Mouse (Mus musculus): ENCODE results near the gene Dnm2.
"Not testable (repeated sequence)": the region's sequence is repeated elsewhere in the genome, so short reads cannot be mapped to it uniquely, and the experiment has no call there.

Dnm2 gene

GRCm38 (mm10) chr9:21456246-21456929 lies 31.7 kb downstream of the Dnm2 start:
- no peak for DNase-seq (ENCODE audit: low spot score)

- DNase-seq (ENCODE audit: low spot score), result no peak
Measured at GRCm38 (mm10) chr9:21456930-21457634, 32.4 kb downstream of the Dnm2 start.

- DNase-seq (ENCODE audit: low spot score), result no peak
Measured at GRCm38 (mm10) chr9:21458821-21459220, 34.1 kb downstream of the Dnm2 start.

GRCm38 (mm10) chr9:21460400-21460940 lies 35.8 kb downstream of the Dnm2 start:
- no peak for DNase-seq (ENCODE audit: low spot score)

GRCm38 (mm10) chr9:21463138-21463590 lies 38.5 kb downstream of the Dnm2 start:
- peak; percentile 24 for DNase-seq (ENCODE audit: low spot score)

- DNase-seq (ENCODE audit: low spot score), result no peak
Measured at GRCm38 (mm10) chr9:21463766-21464564, 39.3 kb downstream of the Dnm2 start.

- not testable (repeated sequence) for DNase-seq (ENCODE audit: low spot score)
Measured at GRCm38 (mm10) chr9:21464565-21464928, 39.8 kb downstream of the Dnm2 start.

GRCm38 (mm10) chr9:21469032-21470024 lies 44.6 kb downstream of the Dnm2 start:
- DNase-seq (ENCODE audit: low spot score), result peak; percentile 59

GRCm38 (mm10) chr9:21472913-21473312 lies 48.2 kb downstream of the Dnm2 start:
- DNase-seq (ENCODE audit: low spot score), result no peak

GRCm38 (mm10) chr9:21477707-21478106 lies 53.0 kb downstream of the Dnm2 start:
- DNase-seq (ENCODE audit: low spot score), result no peak

- no peak for DNase-seq (ENCODE audit: low spot score)
Measured at GRCm38 (mm10) chr9:21484065-21484464, 59.4 kb downstream of the Dnm2 start.

GRCm38 (mm10) chr9:21488246-21488645 lies 63.5 kb downstream of the Dnm2 start:
- not testable (repeated sequence) for DNase-seq (ENCODE audit: low spot score)

GRCm38 (mm10) chr9:21490696-21491095 lies 66.0 kb downstream of the Dnm2 start:
- DNase-seq (ENCODE audit: low spot score), result no peak

GRCm38 (mm10) chr9:21493907-21494306 lies 69.2 kb downstream of the Dnm2 start:
- DNase-seq (ENCODE audit: low spot score), result no peak

- DNase-seq (ENCODE audit: low spot score), result no peak
Measured at GRCm38 (mm10) chr9:21494726-21495125, 70.0 kb downstream of the Dnm2 start.

- no peak for DNase-seq (ENCODE audit: low spot score)
Measured at GRCm38 (mm10) chr9:21496308-21497049, 71.8 kb downstream of the Dnm2 start.

GRCm38 (mm10) chr9:21497050-21497542 lies 72.4 kb downstream of the Dnm2 start:
- no peak for DNase-seq (ENCODE audit: low spot score)

GRCm38 (mm10) chr9:21497664-21498063 lies 73.0 kb downstream of the Dnm2 start:
- no peak for DNase-seq (ENCODE audit: low spot score)

GRCm38 (mm10) chr9:21498284-21498902 lies 73.7 kb downstream of the Dnm2 start:
- DNase-seq (ENCODE audit: low spot score), result no peak

- no peak for DNase-seq (ENCODE audit: low spot score)
Measured at GRCm38 (mm10) chr9:21503352-21503751, 78.6 kb downstream of the Dnm2 start.

All from retina, embryonic 14.5 days (tissue).